Mouse (Mus musculus) kidney, adult 2 months (tissue): ENCODE results near the gene Wwc1. TPM values are rescaled to one million over a fixed set of nuclear protein-coding genes. Genes with fewer than 3 reads are reported as not detected.

ENCODE experiments used
- DNase-seq: peaks from one replicate; pipeline ENCODE4 v3.0.0; 2021
- H3K27ac ChIP-seq: fragments of 200-500 bp; 2 replicates; pipeline ENCODE4 v1.5.1; 2012; ENCODE audit warnings: low read depth, low read length, control low read depth, inconsistent platforms; ENCODE audit not compliant: insufficient read depth
- H3K27me3 ChIP-seq: fragments of 200-500 bp; replicated peaks from 2 replicates; pipeline ENCODE4 v1.6.1; 2012; ENCODE audit warnings: mild to moderate bottlenecking, moderate library complexity, low read length, inconsistent platforms; ENCODE audit not compliant: control insufficient read depth, insufficient read depth
- H3K36me3 ChIP-seq: fragments of 200-500 bp; 2 replicates; pipeline ENCODE4 v1.6.1; 2012; ENCODE audit warnings: mild to moderate bottlenecking, moderate library complexity, low read length, inconsistent platforms; ENCODE audit not compliant: control insufficient read depth, insufficient read depth
- H3K4me1 ChIP-seq: fragments of 200-500 bp; 2 replicates; pipeline ENCODE4 v1.6.1; 2011; ENCODE audit warnings: low read length; ENCODE audit not compliant: control insufficient read depth, insufficient read depth
- H3K4me3 ChIP-seq: fragments of 200-500 bp; 2 replicates; pipeline ENCODE4 v1.5.1; 2011; ENCODE audit warnings: mild to moderate bottlenecking, low read depth, low read length, control low read depth; ENCODE audit not compliant: insufficient read depth
- CTCF ChIP-seq: fragments of 200-500 bp; conservative IDR thresholded peaks from 2 replicates; pipeline ENCODE4 v1.5.1; 2011; ENCODE audit warnings: low read depth, mild to moderate bottlenecking, control low read depth, low read length, moderate library complexity, mixed read lengths; ENCODE audit not compliant: insufficient read depth, insufficient read length
- POLR2A ChIP-seq: fragments of 200-500 bp; IDR thresholded peaks from one replicate; pipeline ENCODE4 v1.6.1; 2011; ENCODE audit warnings: low read depth, low read length, control low read depth
- WGBS: fragments of 180-500 bp; shearing (Covaris S2); methylation state at CpG from one replicate; pipeline ENCODE4 v1.1.7; 2018; 5-methylcytosine and 5-hydroxymethylcytosine counted together
- polyA plus RNA-seq: library from polyadenylated mRNA; depleted of rRNA; stranded (reverse); fragments of >200 nt; gene quantifications from 2 replicates; pipeline ENCODE4 v1.2.3, GENCODE M21; 2012

Gene Wwc1
- polyA plus RNA-seq, 1 experiment, result 91.9 TPM

DNA sequence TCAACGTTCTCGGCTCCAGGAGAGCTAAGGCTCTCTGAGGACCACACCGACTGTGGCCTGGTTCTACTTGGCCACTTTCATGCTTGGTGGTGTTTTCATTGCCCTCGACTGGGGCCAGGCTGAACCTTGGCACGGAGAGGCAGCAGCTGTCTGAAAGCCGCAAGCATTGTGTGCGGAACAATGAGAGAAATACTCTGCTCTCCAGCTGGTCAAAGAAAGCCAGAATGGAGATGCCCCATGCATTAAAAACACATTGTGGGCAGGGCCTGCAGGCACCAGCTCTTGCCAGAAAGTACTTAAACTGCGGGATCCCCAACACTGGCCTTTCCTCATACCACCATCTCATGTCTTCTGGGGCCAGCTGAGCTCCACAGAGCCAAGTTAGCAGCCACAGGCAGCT is 91.5 kb downstream of the Wwc1 start:
- WGBS, result 85% methylated on average over 8 of the region's 8 CpGs
- H3K36me3 ChIP-seq, result peaks cover 3% of the 10 kb centered on the region; the same call in 1 of the 2 replicates
- H3K27me3 ChIP-seq, result no peaks in the 10 kb centered on the region
- H3K4me1 ChIP-seq, result no peaks in the 10 kb centered on the region
- H3K27ac ChIP-seq, result no peak overlapping the region
- no peak overlapping the region for H3K4me3 ChIP-seq
- TF ChIP-seq CTCF, result no peak
- TF ChIP-seq POLR2A, result no peak
- no peak for DNase-seq

DNA sequence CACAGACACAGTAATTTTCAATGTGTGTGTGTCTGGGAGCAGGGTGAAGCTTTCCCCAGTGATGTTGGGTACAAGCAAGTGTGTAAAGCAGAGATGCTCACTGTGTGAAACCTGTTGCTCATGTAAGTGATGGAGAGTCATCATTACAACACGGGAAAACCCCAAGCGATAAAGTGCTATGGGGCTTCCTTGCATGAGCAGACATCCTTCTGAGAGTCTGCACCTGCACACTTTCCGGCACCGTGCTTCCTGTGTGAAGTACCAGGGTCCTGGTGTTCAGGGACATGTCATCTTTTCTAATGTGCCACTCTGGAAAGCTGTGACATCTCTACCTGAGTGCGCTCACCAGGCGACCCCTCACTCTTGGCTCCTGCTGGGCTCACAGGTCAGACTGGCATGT is 97.5 kb downstream of the Wwc1 start:
- Histone ChIP-seq H3K27ac (no peak overlapping the region), H3K27me3 (no peaks in the 10 kb centered on the region), H3K4me1 (no peaks in the 10 kb centered on the region), H3K4me3 (no peak overlapping the region), H3K36me3 (peaks cover 5% of the 10 kb centered on the region)
- no peak for TF ChIP-seq CTCF
- TF ChIP-seq POLR2A, result no peak
- DNase-seq, result no peak
- 91% methylated on average over 6 of the region's 6 CpGs for WGBS

- 65% methylated on average over 4 of the region's 4 CpGs for WGBS
- DNase-seq, result no peak
- Histone ChIP-seq H3K4me1 (no peaks in the 10 kb centered on the region), H3K27me3 (no peaks in the 10 kb centered on the region), H3K4me3 (no peak overlapping the region), H3K36me3 (peaks cover 5% of the 10 kb centered on the region), H3K27ac (no peak overlapping the region)
- TF ChIP-seq CTCF (no peak), POLR2A (no peak)
Observed at GRCm38 (mm10) chr11:35878559-35878897, 101.8 kb downstream of the Wwc1 start.

DNA sequence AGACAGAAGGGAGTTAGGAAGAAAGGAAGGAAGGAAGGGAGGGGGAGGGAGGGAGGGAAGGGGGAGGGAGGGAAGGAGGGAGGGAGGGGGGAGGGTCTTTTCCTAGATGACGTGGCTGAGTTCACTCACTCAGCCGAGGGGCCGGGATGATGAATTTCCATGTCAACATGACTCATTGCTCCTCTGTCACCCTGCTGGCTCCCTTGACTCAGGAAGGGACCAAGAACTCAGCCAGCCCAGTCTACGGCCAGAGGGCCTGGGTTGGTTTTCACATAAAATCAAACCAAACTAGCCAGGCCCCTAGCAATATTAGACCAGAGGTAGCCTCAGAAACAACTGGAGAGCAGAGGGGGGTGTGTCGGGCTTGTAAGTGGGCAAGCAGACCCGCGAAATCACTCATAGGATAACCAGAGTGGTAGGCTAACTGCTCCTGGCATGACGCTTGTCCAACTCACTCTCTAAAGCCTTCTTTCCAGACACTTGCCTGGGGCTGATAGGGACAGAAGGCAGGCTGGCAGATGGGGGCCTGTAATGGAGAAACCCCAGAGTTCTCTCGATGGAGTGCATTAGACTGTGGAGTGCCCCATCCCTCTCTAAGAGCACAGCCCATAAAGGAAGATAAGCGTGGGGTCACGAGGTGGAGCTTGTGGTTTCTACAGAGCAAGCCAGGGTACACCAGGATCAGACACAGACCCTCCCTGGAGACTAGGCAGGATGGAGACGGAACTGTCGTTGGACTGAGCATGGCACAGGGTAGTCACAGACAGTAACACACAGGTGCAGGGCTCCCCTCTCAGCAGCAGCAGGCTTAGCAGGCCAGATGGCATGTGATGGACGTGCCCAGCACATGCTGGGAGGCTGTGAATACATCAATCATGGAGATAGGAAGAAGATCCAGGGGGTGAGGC is 102.4 kb downstream of the Wwc1 start:
- Histone ChIP-seq H3K27ac (no peak overlapping the region), H3K4me3 (no peak overlapping the region), H3K36me3 (peaks cover 3% of the 10 kb centered on the region), H3K4me1 (no peaks in the 10 kb centered on the region), H3K27me3 (no peaks in the 10 kb centered on the region)
- TF ChIP-seq CTCF (no peak), POLR2A (no peak)
- 61% methylated on average over 14 of the region's 14 CpGs for WGBS
- no peak for DNase-seq

DNA sequence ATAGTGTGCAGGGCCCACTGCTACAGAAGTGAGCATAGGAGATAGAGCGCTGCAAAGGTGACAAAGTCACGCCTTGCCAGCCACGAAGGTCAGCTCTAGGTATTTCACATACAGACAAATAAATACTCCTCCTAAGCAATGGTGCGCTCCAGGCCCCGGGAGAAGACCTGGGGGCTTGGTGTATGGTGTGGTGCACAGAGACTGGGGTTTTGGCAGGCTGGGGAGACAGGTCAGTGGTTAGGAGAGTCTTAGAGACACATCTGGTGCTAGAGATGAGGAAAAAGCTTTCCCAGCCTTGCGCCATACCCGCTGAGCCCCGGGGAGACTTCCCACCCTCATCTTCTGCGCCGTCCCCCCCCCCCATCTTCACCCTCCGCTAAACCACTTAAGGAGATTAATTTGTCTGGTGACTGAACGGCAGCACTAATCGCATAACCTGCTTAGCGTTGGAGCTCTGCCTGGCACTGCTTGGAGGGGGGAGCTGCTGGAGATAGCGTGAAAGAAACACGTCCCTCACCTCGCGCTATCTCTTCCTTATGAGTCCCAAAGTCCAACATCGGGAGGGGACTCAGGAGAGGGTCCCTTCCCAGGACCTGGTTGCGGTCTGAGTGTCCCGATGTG is 106.6 kb downstream of the Wwc1 start:
- Histone ChIP-seq H3K27me3 (no peaks in the 10 kb centered on the region), H3K27ac (no peak overlapping the region), H3K36me3 (no peaks in the 10 kb centered on the region), H3K4me1 (no peaks in the 10 kb centered on the region), H3K4me3 (no peak overlapping the region)
- 59% methylated on average over 21 of the region's 21 CpGs for WGBS
- no peak for DNase-seq
- no peak for TF ChIP-seq CTCF

DNA sequence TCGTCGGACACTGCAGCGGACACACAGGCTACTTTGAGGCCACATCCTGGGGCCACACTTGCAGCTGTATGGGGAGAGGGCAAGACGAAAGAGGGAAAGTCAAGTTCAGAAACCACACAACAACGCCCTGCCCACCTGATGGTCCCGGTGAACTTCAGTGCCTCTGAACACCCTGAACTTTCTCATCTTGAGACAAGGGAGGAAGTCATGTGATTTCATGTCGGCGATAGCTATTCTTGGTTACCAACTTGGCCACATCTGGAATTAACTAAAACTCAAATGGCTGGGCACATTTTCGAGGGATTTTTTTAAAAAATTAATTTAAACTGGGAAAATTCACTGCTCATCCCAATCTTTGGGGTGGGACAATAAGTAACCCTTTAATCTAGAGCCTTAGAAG is 109.4 kb downstream of the Wwc1 start:
- no peaks in the 10 kb centered on the region for H3K4me1 ChIP-seq
- H3K4me3 ChIP-seq, result no peak overlapping the region
- H3K27me3 ChIP-seq, result no peaks in the 10 kb centered on the region
- DNase-seq, result no peak
- TF ChIP-seq CTCF (no peak), POLR2A (no peak)
- WGBS, result 87% methylated on average over 9 of the region's 9 CpGs
- no peak overlapping the region for H3K27ac ChIP-seq
- H3K36me3 ChIP-seq, result no peaks in the 10 kb centered on the region

DNA sequence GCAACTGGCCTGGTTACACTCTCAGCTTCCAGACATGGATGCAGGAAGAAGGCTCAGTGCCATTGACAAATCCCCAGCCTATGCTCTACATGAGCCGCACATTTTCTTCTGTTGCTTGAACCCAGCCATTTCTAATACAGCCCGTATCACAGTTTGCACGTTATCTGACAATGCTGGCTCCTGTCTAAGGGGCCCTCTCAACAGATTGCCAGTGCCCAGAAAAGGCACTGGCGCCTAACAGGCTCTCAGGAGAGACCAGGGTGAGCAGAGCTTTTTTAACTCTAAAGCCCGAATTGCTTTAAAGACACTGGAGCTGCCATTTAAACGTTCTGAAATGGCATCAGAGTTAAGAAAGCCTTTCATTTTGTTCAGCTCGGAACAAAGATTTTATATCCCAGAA is 114.2 kb downstream of the Wwc1 start:
- TF ChIP-seq CTCF (no peak), POLR2A (no peak)
- H3K36me3 ChIP-seq, result no peaks in the 10 kb centered on the region; the same call in 1 of the 2 replicates
- WGBS, result 84% methylated on average over 7 of the region's 7 CpGs

More for the DNA sequence above, 114.2 kb downstream of the Wwc1 start:
- Histone ChIP-seq H3K27ac (no peak overlapping the region), H3K4me1 (no peaks in the 10 kb centered on the region), H3K4me3 (no peak overlapping the region), H3K27me3 (no peaks in the 10 kb centered on the region)
- no peak for DNase-seq
